Mouse (Mus musculus) bone marrow, adult 2 months (tissue): ENCODE results near the gene Ap2b1.

ENCODE experiments used
- CTCF ChIP-seq: fragments of 200-500 bp; IDR thresholded peaks from 2 replicates; pipeline ENCODE4 v1.5.1; 2011; ENCODE audit warnings: low read length, control low read depth; ENCODE audit not compliant: control insufficient read depth, insufficient read depth
- POLR2A ChIP-seq: fragments of 200-500 bp; IDR thresholded peaks from 2 replicates; pipeline ENCODE4 v1.6.1; 2011; ENCODE audit warnings: low read depth, mild to moderate bottlenecking, control low read depth, low read length, borderline replicate concordance; ENCODE audit not compliant: control insufficient read depth

- TF ChIP-seq POLR2A = no peak
- no peak for TF ChIP-seq CTCF
Measured at GRCm38 (mm10) chr11:83432533-83432932, 133.7 kb downstream of the Ap2b1 start.
